Mouse (Mus musculus) gastrocnemius, postnatal 4 days (tissue): ENCODE data around the gene Gm5105. TPM values are rescaled to one million over a fixed set of nuclear protein-coding genes. Genes with fewer than 3 reads are reported as not detected.
A peak's percentile ranks its signal among the peaks of the same experiment; 100 is the strongest.

Source experiments
- DNase-seq, 2 experiments: peaks; one replicate each; pipeline ENCODE4 v3.0.0; 2021 to 2022; ENCODE audit warnings: low spot score in 2 of 2, mixed read lengths in 2 of 2
- long read RNA-seq, 2 experiments: library from polyadenylated mRNA; stranded (forward); transcript quantifications; one replicate each; pipeline ENCODE4 v2.0.0; 2021
- total RNA-seq, 2 experiments: library from RNA; stranded (reverse); gene quantifications; 2 replicates each; pipeline ENCODE4 v1.2.3; 2021

Gm5105 gene
- 1 to 10 TPM; 1.7 to 1.9 TPM for total RNA-seq
- long read RNA-seq, experiment 1, partial matches to known transcripts: 1 of 13 reads
- long read RNA-seq, experiment 1, other reads (novel, unspliced or antisense): 12 of 13 reads
- long read RNA-seq, experiment 2, partial matches to known transcripts: 0 of 4 reads
- long read RNA-seq, experiment 2, other reads (novel, unspliced or antisense): 4 of 4 reads

- DNase-seq: no peak
Measured at GRCm38 (mm10) chr3:138067288-138067687, at the start of gene Gm5105. TSS of gene Gm5105 (minus strand) at chr3:138067388.

DNA sequence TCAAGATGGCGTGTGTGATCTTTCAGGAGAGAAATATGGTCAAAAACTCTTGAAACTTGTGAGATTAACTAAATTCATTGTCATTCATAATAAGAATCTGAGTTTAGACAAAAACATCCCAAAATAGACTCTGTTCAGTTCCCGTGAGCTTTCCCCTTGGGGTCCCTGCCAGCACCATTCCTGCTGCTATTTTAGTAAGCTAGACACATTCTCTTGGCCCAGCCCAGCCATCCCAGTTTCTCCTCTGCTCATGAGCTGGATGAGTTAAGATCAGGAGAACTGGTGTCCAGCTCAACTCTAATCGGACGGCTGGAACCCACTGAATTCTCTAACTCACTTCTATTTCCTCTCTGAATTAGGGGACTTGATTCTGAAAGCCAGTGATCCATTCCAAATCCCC is 49.7 kb upstream of the Gm5105 start:
- DNase-seq: peak in 1 of 2 experiments; percentile 37

- no peak for DNase-seq
Measured at GRCm38 (mm10) chr3:138114106-138114505, 46.9 kb upstream of the Gm5105 start.

DNA sequence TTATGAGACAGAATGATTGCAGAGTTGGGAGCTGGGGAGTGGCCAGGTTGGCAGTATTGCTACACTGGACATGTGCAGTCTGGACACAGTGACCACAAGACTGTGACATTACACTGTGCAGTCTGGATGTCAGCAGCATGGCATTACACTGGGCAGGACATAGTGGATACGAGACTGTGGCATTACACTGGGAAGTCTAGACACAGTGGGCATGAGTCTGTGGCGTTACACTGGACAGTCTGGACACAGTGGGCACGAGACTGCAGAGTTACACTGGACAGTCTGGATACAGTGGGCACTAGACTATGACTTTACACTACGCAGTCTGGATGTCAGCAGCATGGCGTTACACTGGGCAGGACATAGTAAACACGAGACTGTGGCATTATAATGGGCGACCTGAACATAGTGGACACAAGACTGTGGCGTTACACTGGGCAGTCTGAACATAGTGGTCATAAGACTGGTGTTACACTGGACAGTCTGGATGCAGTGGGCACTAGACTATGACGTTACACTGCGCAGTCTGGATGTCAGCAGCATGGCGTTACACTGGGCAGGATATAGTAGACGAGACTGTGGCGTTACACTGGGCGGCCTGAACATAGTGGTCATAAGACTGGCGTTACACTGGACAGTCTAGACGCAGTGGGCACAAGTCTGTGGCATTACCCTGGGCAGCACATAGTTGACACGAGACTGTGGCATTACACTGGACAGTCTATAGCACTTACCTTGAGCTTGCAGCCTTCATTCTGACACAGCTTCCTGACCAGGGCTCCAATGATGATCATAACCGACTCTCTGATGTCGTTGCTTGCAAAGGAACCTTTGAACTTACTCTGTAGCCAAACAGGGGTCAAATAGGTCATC is 44.0 kb upstream of the Gm5105 start:
- no peak for DNase-seq

GRCm38 (mm10) chr3:138106887-138107286 is 39.7 kb upstream of the Gm5105 start:
- no peak for DNase-seq

GRCm38 (mm10) chr3:138105056-138105455 is 37.9 kb upstream of the Gm5105 start:
- DNase-seq: no peak

GRCm38 (mm10) chr3:138103690-138104089 is 36.5 kb upstream of the Gm5105 start:
- no peak for DNase-seq

DNA sequence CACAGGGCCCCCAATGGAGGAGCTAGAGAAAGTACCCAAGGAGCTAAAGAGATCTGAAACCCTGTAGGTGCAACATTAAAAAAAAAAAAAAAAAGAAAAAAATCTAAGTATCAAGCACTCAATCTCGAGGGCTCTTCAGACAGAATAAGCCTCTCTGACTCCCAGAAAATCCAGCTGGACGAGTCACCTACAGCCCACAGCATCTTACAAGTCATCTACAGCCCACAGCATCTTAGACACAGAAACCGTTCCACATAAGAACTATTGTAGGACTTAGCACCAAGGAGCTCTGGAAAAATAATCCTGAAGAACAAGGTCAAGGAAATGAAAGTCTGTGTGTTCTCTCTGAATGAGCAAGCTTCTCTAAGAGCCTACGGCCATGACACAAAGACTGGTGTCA is 34.7 kb upstream of the Gm5105 start:
- no peak for DNase-seq

DNA sequence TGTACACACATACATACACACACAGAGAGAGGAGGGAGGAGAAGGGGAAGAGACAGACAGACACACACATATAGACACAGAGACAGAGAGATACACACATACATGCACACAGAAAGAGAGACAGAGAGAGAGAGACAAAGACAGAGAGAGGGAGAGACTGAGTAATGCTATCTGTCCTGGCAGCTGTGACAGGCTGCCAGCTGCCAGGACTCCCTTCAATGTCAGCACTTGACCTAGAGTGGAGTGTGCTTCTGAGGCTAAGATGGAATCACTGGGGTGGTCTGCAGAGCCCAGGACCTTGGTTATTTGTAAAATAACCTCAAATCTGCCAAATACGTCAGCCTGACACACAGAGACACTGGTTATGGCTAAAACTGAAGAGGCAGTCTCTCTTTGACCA is 30.5 kb upstream of the Gm5105 start:
- no peak for DNase-seq

DNA sequence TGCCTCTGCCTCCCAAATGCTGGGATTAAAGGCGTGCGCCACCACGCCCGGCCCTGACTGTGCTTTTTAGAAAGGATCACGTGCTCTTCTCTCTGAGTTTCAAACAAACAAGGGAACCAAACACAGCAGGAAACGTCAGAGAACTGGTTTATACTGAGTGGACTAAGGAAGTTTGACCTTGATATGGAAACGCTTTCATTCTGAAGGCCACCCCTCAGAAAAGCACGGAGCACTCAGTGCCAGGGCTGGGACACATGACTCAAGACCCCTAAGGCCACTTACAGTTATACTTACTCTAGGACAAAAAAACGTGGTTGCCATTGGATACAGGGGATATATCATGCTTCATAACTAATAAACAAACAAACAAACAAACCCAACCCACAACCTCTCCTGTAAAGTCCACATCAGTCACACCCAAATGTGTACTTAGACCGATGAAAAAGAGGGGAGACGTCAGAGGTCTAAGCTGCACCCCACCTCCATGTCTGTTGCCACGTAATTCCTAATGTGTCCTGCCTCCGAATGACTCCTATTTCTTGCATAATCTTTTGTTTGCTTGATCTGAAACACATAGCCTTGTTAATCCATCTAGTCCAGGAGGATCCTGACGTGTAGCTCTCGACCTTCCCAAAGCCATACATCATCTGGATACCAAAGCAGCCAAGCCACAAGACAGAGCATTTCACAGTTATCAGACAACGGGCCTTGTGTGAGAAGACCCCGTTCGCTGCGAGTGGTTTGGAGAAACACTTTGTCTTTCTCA is 29.3 kb upstream of the Gm5105 start:
- no peak for DNase-seq

GRCm38 (mm10) chr3:138095718-138096117 is 28.5 kb upstream of the Gm5105 start:
- DNase-seq: no peak

- DNase-seq: no peak
Measured at GRCm38 (mm10) chr3:138095301-138095700, 28.1 kb upstream of the Gm5105 start.

DNA sequence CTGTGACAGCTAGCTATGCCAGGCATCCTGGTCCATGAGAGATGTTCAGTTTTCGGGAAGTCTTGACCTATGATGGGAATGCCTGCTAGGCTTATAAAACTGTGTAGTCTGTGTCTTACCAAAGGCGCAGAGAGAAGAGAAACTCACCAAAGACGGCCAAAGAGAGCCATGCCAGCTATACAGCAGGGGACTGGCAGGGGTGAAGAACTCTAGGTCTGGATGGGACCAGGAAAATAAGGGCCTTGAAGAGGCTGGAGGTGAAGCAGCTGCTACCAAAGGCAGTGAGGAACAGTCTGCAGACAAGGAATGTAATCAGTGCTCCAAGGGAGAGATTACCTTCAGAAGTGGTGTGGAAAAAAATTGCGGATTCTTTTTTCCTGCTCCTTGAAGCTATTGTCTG is 16.7 kb upstream of the Gm5105 start:
- DNase-seq: no peak

GRCm38 (mm10) chr3:138083073-138083637 is 16.0 kb upstream of the Gm5105 start:
- no peak for DNase-seq

DNA sequence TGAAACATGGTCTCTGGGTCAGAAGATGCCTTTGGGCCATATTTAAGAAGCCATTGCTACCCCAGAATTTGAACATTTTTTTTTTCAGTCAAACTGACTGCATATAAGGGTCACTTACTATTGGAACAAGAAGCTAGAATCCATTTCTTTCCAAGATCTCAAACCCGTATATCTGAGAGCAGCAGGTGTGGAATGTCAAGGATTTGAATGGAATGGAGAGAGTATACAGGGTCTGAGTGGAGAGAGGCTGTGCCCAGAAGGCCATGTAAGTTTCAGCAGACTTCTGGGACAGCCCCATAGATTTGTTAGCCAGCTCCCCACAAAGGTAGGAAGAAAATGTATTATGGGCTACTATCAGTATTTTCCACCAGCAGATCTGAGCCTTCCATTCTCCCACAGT is 11.5 kb upstream of the Gm5105 start:
- no peak for DNase-seq

DNA sequence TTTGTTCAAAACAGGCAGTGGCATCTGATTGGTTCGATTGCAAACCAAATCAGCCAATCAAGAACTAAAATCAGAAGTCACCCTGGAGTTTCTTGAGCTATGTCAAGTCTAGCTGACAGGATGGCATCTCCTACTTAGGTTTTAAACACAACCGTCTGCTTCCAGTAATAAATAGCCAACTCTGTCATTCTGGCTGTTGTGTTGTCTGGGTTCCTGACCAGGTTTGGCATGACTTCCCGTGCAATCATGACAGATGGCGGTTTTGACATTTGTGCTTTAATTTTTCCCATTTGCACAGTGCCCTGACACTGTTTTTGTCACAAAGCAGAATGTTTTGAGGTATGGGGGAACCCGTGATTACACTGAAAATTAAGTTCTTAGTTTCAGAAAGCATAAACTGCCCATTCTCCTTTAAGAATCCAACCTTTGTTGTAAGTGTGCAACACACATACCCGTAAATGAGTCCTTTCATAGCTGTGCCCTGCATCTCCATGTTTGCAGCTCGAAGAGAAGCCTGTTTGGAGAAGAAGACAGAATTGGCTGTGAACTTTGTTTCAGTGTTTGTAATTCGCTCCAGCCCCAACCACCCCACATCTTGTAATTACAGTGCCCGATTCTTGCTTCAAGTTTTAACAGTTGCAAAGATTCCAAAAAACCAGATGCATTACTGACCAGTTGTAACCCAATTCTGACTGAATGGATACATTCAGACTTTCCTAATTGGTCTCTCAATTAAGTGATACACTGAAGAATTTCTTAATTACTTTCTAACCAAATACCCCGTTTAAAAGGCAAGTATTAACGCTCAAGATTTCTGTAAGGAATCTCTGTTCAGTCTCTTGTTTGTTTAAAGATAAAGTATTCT is 10.5 kb upstream of the Gm5105 start:
- DNase-seq: no peak

- DNase-seq: peak; percentile 34 to 56
Measured at GRCm38 (mm10) chr3:138075209-138075608, 8.0 kb upstream of the Gm5105 start.

DNA sequence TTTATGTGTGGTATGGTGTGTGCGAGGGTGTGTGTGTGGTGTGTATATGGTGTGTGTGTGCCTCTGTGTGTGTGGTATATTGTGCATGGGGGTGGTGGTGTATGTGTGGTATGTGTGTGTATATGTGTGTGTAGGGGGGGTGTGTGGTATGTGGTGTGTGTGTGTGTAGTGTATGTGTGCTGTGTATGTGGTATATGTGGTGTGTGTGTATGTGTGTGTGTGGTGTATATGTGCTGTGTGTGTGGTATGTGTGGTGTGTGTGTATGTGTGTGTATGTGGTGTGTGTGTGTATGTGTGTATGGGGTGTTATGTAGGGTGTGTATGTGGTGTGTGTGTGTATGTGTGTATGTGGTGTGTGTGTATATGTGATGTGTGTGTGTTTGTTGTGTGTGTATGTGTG is 7.0 kb upstream of the Gm5105 start:
- DNase-seq: no peak

DNA sequence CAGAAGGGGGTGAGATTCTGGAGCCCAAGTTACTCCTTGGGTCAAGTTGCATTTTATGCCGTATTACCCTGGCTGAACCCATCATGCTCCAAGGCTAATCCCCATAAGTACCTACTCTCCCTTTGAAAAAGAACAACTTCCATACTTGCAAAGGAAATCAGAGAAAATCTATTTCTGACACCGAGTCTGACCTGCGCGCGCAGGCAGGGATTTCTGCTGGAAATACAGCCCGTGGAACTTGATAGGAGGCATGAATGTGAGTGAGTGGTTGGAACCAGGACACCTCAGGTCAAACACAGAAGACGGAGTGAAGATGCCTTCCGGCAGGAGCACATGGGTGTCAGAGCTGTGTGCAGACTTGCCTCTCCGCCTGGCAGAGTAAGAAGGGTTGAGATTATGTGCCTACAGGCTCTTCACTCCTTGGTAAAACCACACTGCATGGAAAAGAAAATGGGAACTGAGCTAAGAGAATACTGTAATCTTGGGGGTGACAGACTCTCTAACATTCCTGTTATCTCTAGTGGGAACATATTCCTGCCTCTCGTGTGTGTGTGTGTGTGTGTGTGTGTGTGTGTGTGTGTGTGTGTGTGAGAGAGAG is 4.4 kb upstream of the Gm5105 start:
- DNase-seq: no peak

DNA sequence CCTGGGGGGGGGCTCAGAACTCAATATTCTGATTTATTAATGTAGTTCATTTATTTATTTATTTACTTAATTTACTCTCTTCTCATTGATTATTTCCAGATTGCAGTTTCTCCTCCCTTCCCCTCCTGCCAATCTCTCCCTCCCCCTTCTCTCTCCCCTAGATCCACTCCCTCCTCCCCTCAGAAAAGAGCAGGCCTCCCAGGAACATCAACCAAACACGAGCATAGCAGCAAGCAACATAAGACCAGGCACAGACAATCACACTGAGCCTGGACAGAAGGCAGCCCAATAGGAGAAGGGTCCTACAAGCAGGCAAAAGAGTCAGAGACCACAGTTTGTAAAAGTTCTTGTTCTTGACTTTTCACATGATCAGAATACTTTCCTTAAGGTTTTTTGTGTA is 3.8 kb upstream of the Gm5105 start:
- no peak for DNase-seq
